Mouse (Mus musculus) bone marrow, adult 2 months (tissue): ENCODE measurements around the gene Gm49405.

ENCODE experiments used
- CTCF ChIP-seq: fragments of 200-500 bp; IDR thresholded peaks from 2 replicates; pipeline ENCODE4 v1.5.1; 2011; ENCODE audit warnings: low read length, control low read depth; ENCODE audit not compliant: control insufficient read depth, insufficient read depth
- POLR2A ChIP-seq: fragments of 200-500 bp; IDR thresholded peaks from 2 replicates; pipeline ENCODE4 v1.6.1; 2011; ENCODE audit warnings: low read depth, mild to moderate bottlenecking, control low read depth, low read length, borderline replicate concordance; ENCODE audit not compliant: control insufficient read depth

- no peak for TF ChIP-seq CTCF
- TF ChIP-seq POLR2A, result no peak
Observed at GRCm38 (mm10) chr19:4014802-4015201, 14.4 kb downstream of the Gm49405 start.
